Mouse (Mus musculus): ENCODE measurements around the gene Cend1. TPM values are rescaled to one million over a fixed set of nuclear protein-coding genes. Genes with fewer than 3 reads are reported as not detected.
"Not testable (repeated sequence)": the region's sequence is repeated elsewhere in the genome, so short reads cannot be mapped to it uniquely, and the experiment has no call there.

The Cend1 gene
- polyA plus RNA-seq, 1 experiment = 1.3 TPM

DNA sequence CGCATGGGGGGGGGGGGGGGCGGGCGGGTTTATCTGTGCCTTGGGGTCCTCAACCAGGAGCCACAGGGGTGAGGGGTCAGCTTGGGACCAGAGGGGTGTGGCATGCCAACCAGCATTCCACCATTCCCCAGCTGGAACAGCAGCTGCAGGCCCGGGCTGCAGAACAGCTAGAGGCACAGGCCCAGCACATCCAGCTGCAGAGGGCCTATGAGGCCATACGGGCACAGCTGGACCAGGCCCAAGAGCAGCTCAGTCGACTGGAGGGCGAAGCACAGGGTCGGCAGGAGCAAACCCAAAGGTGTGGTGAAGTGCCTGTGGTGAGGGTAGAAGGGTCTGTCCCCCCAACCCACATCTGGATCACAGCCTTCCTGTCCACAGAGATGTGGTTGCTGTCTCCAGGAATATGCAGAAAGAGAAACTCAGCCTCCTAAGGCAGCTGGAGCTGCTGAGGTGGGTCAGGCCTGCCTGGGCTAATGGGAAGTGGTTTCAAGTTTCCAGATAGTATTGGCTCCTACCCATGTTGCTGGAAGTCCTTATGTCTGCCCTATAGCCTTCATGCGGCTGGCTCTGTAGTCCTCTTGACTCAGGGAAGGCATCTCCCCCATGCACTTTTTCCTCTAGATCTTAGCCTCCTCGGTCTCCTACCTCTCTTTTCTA, 36.2 kb upstream of the Cend1 start:
- DNase-seq (ENCODE audit: low spot score) = no peak

DNA sequence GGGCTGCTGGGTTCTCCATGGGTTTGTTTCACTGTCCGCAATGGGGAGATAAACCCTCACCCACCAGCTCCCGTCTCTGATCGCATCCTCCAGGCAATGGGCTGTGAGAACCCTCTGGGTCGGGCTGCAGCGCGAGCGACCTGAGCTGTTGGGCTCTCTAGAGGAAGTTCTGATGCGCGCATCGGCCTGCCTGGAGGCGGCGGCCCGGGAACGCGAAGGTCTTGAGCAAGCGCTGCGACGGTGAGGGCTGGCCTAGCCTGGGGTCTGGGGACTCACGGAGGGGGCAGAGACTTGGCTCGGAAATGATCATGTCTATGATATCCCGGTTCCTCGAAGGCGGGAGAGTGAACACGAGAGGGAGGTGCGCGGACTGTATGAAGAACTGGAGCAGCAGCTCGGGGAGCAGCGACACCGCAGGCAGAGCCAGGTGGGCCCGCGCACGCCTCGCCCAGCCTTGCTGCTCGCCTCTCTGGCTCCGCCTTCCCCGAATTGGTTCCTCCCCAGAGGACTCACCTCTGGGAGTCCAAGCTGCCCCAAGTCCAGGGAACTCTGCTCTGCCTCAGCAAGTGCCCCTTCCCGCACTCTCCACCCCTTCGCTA, 35.4 kb upstream of the Cend1 start:
- no peak for DNase-seq (ENCODE audit: low spot score)

DNA sequence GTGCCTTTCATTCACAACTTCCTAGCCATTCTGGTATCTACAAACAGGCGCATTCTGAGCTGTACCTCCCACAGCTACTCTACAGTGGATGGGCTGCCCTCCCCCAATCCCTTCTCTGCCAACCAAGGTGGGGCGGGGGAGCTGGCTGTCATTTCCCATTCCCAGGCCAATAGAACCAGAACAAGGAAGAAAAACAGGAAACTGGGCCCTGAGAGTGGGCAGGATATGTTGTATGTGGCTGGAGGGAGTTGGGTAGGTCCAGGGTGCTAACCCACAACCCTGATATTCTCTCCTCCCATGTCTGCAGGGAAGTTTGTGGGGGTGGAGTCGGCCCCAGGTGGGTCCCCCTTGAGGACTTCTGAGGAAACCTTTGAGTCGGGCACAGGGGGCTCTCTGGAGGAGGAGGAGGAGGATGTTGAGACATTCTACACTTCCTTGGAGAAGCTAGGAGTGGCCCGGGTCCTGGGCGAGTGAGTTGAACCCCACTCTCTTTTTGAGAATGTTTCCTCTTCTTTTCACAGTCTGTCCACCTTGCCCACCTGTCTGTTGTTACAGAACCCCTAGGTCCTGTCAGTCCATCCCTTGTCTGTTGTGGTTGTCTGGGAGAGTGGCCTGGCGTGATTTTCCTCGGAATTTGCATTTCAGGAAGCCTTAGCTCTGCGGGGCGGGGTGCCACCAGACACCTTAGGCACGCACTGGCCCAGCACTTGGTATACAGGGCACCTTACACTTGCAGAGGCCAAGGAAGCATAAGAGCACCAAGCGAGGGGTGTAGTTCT, 34.7 kb upstream of the Cend1 start:
- no peak for DNase-seq (ENCODE audit: low spot score)

DNA sequence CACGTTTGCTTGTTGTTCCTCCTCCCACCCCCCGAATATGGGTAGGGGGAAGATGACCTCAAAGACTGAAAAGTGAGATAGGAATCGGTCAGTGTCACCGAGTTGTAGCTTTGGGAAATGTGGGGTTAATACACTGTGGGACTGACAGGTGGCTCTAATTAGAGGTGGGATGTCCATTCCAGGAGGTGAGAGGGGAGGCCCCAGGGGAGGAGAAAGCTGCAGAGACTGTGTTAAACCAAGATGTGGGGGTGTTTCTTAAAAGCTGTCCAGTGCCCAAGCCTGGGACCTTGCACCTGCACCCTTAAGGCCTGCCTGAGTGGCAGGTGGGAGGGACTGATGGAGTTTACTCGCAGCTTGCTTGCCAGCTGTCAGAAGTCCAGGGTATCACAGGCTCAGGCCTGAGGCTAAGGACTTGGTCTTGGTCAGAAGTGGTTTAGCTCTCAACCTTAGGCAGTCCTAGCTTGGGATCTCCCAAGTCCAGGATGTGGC, 33.1 kb upstream of the Cend1 start:
- DNase-seq (ENCODE audit: low spot score) = peak; percentile 26

DNA sequence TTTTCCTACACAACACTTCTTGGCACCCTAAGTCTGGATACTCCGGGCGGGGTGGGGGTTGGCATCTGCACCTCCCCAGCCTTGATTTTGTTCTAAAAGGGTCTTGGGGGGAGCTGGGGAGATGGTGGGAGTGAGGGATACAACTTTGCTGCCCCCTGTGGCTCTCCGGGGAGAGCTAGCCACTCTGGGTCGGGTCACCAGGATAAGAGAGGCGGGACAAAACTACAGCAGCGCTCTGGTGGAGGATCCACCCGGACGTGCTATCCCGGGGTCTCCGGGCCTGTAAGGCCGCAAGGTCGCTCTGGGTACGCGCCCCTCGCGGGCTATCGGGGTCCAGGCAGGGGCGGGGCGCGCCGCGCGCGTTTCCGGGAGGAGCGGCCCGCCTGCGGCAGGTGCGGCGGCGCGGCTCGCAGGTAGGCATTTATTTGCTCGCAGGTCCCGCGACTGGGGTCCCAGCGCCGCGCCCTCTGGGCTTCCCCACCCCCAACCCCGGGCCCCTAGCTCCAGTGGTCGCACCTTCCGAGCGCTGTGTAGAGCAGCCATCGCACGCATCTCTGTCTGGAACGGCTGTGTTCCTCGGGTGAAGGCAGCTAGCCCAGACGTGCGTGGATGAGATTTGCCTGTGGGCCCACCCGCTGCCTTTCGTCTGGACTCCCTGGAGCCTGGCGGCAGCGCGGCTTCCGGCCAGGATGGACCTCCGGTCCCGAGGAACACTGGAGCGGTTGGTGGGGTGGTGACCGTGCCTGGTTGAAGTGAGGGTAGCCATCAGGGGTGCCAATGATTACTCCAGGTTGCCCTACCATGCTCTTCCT, 32.4 kb upstream of the Cend1 start:
- DNase-seq (ENCODE audit: low spot score) = peak; percentile 24

DNA sequence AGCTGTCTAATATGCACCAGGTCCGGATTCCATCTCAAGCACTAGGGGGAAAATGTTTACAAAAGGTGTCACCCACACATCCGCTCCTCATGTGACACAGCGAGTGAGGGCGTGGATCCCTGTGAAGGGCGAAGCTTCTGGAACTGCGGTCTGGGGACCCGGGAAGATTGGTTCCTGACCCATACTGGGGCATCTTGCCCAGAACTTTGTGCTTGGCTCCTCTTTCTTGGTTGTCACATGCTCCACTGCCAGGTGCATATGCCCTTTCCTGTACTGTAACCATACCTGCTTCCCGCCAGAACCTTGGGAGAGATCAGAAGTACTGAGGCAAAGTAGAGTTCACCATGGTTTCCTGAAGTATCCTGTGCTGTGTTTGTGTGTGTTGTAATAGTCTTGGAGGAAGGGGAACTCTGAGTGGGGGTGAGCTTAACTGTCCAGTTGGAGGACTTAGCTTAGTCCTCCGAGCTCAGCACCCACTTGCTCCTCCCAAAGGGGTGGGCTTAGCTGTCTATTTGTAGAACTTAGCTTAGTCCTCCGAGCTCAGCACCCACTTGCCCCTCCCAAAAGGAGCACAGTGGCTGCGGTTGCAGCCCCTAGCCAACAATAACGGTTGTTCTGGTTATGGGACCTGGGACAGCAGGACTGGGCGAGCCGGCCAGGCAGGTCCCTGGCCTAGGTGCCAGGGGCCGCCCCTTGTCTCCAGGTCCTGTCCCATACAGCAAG, 31.3 kb upstream of the Cend1 start, which contains the start of gene Cracr2b:
Cracr2b (plus strand) TSS at position 704 of the 723 bp plus-strand sequence.
- DNase-seq (ENCODE audit: low spot score) = no peak

DNA sequence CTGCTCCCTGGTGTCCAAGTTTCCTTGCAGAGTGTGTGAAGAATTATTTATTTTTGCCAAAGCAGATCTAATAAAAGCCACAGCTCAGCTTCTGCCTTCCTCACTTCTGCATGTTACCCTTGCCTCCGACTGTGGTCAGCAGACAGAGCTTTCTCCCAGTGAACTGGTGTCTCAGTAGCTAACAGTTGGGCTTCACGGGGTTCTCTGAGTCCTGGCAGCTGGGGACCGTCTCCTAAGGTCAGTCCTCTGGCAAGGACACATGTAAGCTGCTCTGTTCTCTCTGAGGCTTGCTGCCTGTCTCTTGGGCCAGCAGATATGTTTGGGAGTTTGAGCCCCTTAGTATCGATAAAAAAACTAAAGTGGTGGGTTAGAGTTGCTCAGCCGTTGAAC, 30.7 kb upstream of the Cend1 start:
- DNase-seq (ENCODE audit: low spot score) = no peak

DNA sequence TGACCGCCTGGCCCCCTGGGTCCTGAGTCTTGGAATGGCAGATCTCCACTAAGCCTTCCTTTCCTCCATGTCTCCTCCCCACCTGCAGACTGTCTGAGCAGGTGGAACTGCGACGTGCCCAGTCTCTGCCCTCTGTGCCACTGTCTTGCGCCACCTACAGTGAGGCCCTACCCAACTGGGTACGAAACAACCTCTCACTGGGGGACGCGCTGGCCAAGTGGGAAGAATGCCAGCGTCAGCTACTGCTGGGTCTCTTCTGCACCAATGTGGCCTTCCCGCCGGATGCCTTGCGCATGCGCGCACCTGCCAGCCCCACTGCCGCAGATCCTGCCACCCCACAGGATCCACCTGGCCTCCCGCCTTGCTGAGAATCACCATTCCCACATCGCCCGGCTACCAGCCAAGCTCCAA, 30.0 kb upstream of the Cend1 start:
- DNase-seq (ENCODE audit: low spot score) = no peak

DNA sequence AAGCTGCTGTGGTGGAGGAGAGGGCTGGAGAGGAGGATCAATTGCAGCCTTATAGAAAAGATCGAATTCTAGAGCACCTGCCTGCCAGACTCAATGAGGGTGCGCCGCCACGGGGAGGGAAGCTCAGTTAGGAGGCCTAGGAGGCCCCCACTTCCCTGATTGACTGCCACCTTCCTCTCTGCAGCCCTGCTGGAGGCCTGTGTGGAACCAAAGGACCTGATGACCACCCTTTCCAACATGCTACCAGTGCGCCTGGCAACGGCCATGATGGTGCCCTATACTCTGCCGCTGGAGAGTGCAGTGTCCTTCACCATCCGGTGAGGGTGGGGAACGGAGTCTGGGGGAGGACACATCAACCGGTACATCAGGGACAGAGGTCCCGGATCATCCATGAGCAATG, 29.4 kb upstream of the Cend1 start:
- no peak for DNase-seq (ENCODE audit: low spot score)

DNA sequence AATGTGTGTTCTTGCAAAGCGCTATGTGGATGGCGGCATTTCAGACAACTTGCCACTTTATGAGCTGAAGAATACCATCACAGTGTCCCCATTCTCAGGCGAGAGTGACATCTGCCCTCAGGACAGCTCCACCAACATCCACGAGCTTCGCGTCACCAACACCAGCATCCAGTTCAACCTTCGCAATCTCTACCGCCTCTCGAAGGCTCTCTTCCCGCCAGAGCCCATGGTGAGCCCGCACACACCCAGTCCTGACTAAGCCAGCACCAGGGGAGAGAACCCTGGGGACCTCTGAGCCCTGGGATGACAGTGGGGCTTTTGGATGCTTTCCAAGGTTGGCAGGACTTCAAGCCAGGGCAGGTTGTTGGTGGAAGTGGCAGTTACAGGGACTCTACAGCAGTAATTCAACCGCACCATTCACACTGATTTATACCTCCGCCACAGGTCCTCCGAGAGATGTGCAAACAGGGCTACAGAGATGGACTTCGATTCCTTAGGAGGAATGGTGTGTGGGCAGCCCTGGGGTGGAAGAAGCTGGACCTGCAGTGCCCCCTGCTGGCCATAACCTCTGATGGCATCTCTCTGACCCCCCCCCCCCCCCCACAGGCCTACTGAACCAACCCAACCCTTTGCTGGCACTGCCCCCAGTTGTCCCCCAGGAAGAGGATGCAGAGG, 28.8 kb upstream of the Cend1 start:
- peak; percentile 23 for DNase-seq (ENCODE audit: low spot score)

DNA sequence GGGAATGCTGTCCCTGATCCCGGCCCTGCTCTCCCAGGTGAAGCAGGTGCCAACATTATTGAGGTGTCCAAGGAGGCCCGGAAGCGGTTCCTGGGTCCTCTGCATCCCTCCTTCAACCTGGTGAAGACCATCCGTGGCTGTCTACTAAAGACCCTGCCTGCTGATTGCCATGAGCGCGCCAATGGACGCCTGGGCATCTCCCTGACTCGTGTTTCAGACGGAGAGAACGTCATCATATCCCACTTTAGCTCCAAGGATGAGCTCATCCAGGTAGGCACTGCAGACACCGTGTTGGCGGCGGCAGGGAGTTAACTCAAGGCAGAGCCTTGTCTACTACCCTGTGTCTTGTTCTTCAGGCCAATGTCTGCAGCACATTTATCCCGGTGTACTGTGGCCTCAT, 27.9 kb upstream of the Cend1 start:
- DNase-seq (ENCODE audit: low spot score) = no peak

DNA sequence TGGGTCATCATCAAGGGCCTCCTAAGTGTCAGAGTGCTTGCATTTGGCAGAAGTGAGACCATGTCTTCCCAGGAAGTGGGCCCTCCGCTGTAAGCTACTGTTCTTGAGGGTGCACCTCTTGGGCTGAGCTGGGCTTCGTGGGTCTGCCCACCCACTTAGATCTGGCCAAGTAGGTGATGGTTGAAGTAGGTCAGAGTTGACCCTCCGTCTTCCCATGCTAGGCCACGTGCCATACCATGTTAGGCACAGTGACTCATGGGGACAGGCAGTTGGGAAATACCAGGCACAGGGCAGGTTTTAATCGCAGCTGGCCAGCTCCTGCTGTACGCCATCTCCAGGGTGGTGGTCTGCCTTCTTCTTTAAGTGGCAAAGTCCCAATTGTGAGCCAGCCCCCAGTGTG, 27.4 kb upstream of the Cend1 start:
- DNase-seq (ENCODE audit: low spot score) = peak; percentile 30

DNA sequence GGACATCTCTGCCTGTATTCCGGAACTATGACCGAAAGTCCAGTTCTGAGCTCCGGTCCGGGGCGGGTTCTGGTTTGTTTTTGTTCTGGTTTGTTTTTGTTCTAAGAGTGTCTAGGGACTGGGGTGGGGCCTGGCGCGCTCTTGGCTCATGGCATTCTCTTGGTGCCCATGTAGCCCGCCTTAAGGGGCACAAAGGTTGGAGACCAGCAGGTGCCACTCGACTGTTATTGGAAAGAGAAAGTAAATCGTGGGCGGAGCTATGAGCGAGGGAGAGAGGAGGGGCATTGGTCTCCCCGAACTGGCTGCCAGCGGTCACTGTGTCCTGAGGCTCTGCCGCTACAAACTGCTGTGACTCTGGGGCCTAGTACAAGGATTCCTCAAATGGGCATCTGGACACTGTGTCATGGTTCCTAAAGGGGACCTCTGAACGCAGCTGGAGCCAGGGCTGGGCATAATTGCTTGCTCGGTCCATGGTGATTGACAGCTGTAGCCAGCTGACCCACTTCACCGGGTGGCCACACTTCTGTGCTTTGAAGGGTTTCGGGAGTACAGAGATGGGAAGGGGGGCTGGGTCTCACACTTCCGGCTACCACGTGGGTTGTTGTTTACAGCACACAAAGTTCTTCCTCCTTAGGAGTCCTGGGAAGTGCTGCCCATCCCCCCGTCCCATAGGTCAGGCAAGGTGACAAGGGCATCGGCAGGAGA, 26.5 kb upstream of the Cend1 start:
- peak; percentile 63 for DNase-seq (ENCODE audit: low spot score)

DNA sequence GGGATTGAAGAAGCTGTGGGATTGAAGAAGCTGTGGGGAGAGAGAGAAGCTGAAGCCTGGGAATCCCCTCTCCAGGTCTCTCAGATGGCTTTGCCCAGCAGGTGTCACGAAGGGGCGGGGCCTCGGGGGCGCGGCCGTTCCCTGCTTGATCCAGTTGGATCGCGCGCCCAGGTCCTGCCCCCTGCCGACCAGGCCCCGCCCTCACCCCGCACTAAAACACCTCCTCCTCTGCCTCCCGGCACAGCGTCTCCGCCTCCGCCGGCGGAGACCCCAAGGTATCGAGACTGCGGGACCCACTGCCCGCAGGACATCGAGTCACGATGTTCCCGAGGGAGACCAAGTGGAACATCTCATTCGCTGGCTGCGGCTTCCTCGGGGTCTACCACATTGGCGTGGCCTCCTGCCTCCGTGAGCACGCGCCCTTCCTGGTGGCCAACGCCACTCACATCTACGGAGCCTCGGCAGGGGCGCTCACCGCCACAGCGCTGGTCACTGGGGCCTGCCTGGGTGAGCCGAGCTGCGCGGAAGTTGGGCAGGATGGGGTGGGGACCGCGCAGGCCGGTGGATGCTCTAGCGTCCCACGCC, 25.8 kb upstream of the Cend1 start, which contains the start of gene Pnpla2:
Pnpla2 (plus strand) TSS at position 232 of the 585 bp plus-strand sequence.
- peak; percentile 88 for DNase-seq (ENCODE audit: low spot score)

DNA sequence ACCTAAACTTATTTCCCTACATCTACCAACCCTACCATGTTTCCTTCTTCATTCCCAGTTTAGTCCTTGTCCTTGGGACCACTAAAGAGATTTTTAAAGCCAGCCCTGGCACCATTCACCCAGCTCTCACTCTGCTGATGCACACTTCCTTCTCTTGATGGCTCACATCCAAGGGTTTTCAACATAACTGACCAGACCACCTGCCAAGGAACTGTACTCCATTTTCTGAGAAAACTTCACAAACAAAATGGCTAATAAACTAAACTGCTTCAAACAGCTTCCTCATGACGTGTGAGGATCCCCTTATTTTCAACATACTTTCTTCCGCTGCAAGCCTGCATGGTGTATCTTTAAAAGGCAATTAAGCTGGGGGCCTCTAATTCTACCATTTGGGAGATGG, 24.3 kb upstream of the Cend1 start:
- DNase-seq (ENCODE audit: low spot score) = no peak

DNA sequence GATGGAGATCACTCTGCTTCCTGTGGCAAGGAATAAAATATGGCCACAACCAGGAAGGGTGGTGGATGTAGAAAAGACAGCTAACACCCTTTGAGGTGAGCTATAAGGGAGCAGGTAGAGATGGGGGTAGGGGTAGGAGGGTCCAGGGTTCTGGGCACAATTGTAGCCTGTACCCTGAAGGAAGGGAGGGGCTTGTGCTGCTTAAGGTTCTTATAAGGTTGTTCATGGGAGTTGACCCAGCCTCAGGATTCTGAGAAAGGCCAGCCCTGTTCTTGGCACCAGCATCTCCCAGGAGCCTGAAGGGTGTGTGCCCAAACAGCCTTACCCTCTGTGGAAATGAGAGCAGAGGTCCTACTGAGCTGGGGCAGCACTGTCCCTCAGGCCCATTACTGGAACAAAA, 22.6 kb upstream of the Cend1 start:
- DNase-seq (ENCODE audit: low spot score) = no peak

DNA sequence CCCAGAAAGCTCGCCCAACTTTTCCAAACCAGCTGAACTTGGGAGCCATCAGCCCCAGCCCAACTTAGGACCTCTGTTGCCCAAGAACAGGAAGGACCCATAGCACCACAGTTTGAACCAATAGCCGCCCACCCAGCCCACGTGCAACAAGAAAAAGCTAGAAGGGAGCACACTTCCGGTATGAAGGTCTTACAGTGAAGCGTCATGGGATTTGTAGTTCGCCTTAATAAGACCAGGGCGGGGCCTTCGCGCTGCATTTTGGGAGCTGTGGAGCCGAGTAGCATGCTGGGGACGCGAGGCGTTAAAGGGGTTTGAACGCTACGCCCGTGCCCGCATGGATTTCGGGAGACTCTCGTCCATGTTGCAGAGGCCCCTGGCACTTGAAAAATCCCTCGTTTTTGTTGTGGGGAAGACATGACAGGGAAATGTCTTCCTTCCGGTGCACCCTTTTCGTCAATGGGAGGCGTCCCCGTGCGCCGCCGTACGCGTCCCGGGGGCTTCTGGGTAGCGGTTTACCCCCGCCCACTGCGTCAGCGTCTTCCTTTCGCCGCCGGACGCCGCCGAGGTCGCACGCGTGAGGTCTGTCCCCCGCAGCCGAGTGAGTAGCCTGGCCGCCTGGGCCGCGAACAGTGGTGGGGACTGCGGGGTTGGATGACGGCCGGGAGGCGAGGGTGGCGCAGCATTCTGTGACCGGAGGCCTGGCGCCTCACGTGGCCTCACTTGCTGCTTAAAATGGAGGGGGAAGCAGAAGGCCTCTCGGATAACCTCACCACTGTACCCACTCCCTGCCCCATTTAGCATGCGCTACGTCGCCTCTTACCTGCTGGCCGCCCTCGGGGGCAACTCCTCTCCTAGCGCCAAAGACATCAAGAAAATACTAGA, 18.1 kb upstream of the Cend1 start, which contains the start of gene Rplp2:
Rplp2 (plus strand) TSS at position 261 of the 882 bp plus-strand sequence.
- peak; percentile 94 for DNase-seq (ENCODE audit: low spot score)

DNA sequence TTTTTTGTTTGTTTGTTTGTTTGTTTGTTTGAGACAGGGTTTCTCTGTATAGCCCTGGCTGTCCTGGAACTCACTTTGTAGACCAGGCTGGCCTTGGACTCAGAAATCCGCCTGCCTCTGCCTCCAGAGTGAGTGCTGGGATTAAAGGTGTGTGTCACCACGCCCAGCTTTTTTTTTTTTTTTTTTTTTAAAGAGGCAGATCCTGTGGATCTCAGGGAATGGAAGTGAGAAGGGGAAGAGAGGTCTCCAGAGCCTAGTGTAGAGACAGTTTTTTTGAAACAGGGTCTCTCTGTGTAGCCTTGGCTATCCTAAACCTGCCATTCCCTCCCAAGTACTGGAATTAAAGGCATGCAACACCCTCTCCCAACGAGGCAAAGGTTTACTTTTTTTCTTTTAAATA, 17.1 kb upstream of the Cend1 start:
- not testable (repeated sequence) for DNase-seq (ENCODE audit: low spot score)
